Mouse (Mus musculus): Measurements from ENCODE around the gene Rps7. TPM values are rescaled to one million over a fixed set of nuclear protein-coding genes. Genes with fewer than 3 reads are reported as not detected.

The Rps7 gene
- polyA plus RNA-seq, 1 experiment, result 299 TPM

GRCm38 (mm10) chr12:28625407-28625806, 10.3 kb downstream of the Rps7 start:
- no peaks in the 10 kb centered on the region for H3K4me1 ChIP-seq (ENCODE audit: control insufficient read depth, insufficient read depth, insufficient read length, low read length)
- no peak overlapping the region for H3K27ac ChIP-seq (replicated peaks; ENCODE audit: low read depth, low read length)
- no peak overlapping the region for H3K4me3 ChIP-seq (ENCODE audit: insufficient read depth, low read depth, low read length)

- Histone ChIP-seq H3K27ac (replicated peaks; ENCODE audit: low read depth, low read length) (no peak overlapping the region), H3K4me3 (ENCODE audit: insufficient read depth, low read depth, low read length) (no peak overlapping the region), H3K4me1 (ENCODE audit: control insufficient read depth, insufficient read depth, insufficient read length, low read length) (no peaks in the 10 kb centered on the region)
Observed at GRCm38 (mm10) chr12:28624251-28624650, 11.5 kb downstream of the Rps7 start.

GRCm38 (mm10) chr12:28623195-28623594, 12.6 kb downstream of the Rps7 start, which contains the start of gene Colec11:
Gene Colec11 (minus strand): TSS chr12:28623377.
- no peaks in the 10 kb centered on the region for H3K4me1 ChIP-seq (ENCODE audit: control insufficient read depth, insufficient read depth, insufficient read length, low read length)
- H3K27ac ChIP-seq (replicated peaks; ENCODE audit: low read depth, low read length), result no peak within 1 kb of the TSS
- H3K4me3 ChIP-seq (ENCODE audit: insufficient read depth, low read depth, low read length), result no peak within 1 kb of the TSS

GRCm38 (mm10) chr12:28622641-28623040, 13.1 kb downstream of the Rps7 start:
- H3K4me1 ChIP-seq (ENCODE audit: control insufficient read depth, insufficient read depth, insufficient read length, low read length), result no peaks in the 10 kb centered on the region
- H3K4me3 ChIP-seq (ENCODE audit: insufficient read depth, low read depth, low read length), result no peak overlapping the region

GRCm38 (mm10) chr12:28622167-28622532, 13.6 kb downstream of the Rps7 start:
- Histone ChIP-seq H3K27ac (replicated peaks; ENCODE audit: low read depth, low read length) (no peak overlapping the region), H3K4me1 (ENCODE audit: control insufficient read depth, insufficient read depth, insufficient read length, low read length) (no peaks in the 10 kb centered on the region), H3K4me3 (ENCODE audit: insufficient read depth, low read depth, low read length) (no peak overlapping the region)

More at GRCm38 (mm10) chr12:28622641-28623040, 13.1 kb downstream of the Rps7 start:
- no peak overlapping the region for H3K27ac ChIP-seq (replicated peaks; ENCODE audit: low read depth, low read length)

GRCm38 (mm10) chr12:28621451-28622166, 14.1 kb downstream of the Rps7 start:
- Histone ChIP-seq H3K27ac (replicated peaks; ENCODE audit: low read depth, low read length) (no peak overlapping the region), H3K4me3 (ENCODE audit: insufficient read depth, low read depth, low read length) (no peak overlapping the region)

DNA sequence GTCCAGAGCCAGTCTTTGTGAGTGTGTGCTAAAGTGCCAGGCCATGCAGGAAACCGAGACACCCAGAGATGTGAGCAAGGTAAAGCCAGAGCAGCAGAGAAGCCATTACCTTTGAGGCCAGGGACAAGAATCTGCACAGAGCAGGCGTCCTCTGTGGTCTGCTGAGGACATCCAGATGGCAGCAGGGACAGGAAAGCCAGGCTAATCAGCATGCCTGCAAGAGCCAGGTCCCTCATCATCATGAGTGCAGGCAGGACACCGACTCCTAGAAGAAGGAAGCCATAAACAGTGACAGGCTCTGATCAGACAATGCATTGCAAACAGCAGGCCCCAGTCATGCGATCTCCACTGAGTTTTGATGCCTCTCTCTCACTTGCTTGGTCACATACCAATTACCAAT, 18.5 kb downstream of the Rps7 start:
- no peak overlapping the region for H3K4me3 ChIP-seq (ENCODE audit: insufficient read depth, low read depth, low read length)
- no peak overlapping the region for H3K27ac ChIP-seq (replicated peaks; ENCODE audit: low read depth, low read length)
- H3K4me1 ChIP-seq (ENCODE audit: control insufficient read depth, insufficient read depth, insufficient read length, low read length), result no peaks in the 10 kb centered on the region

More at GRCm38 (mm10) chr12:28621451-28622166, 14.1 kb downstream of the Rps7 start:
- H3K4me1 ChIP-seq (ENCODE audit: control insufficient read depth, insufficient read depth, insufficient read length, low read length), result no peaks in the 10 kb centered on the region

- Histone ChIP-seq H3K4me3 (ENCODE audit: insufficient read depth, low read depth, low read length) (no peak overlapping the region), H3K27ac (replicated peaks; ENCODE audit: low read depth, low read length) (no peak overlapping the region), H3K4me1 (ENCODE audit: control insufficient read depth, insufficient read depth, insufficient read length, low read length) (no peaks in the 10 kb centered on the region)
Observed at GRCm38 (mm10) chr12:28614401-28614800, 21.4 kb downstream of the Rps7 start.

GRCm38 (mm10) chr12:28612391-28612790, 23.4 kb downstream of the Rps7 start:
- no peaks in the 10 kb centered on the region for H3K4me1 ChIP-seq (ENCODE audit: control insufficient read depth, insufficient read depth, insufficient read length, low read length)
- no peak overlapping the region for H3K27ac ChIP-seq (replicated peaks; ENCODE audit: low read depth, low read length)
- no peak overlapping the region for H3K4me3 ChIP-seq (ENCODE audit: insufficient read depth, low read depth, low read length)

DNA sequence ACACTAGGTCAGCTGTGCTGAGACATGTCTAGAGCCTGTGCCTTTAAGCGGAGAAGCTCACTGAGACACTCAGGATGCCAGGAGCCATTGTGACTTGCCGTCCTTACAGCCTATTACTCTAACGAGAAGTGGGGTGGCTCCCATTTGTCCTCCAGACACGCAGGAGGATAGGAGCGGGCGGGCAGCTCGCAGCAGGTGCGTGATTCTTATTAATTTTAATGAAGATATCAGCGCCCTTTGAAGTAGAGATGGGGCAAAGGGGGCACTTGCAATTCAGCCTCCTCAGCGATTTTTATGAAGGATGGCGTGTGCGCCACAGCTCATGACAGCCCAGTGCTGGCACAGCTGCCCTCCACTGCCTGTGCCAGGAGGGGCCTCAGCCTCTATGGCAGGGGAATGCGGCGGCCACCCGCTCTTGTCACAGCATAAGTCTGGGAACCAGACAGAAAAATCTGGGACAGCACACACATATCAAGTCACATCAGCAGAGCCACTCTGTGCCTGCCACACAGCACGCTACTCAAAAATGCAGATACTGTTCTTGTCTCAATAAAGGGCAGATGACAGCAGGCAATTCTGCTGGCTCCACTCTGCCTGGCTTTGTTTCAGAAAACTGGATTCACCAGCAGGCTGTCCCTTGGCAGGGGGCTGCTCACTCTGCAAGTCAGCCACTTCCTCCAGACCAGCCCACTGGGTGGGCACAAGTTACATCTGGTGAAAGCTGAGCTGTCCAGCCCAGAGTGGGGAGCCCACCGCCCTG, 28.0 kb downstream of the Rps7 start:
- H3K4me3 ChIP-seq (ENCODE audit: insufficient read depth, low read depth, low read length), result no peak overlapping the region
- H3K4me1 ChIP-seq (ENCODE audit: control insufficient read depth, insufficient read depth, insufficient read length, low read length), result no peaks in the 10 kb centered on the region
- no peak overlapping the region for H3K27ac ChIP-seq (replicated peaks; ENCODE audit: low read depth, low read length)

DNA sequence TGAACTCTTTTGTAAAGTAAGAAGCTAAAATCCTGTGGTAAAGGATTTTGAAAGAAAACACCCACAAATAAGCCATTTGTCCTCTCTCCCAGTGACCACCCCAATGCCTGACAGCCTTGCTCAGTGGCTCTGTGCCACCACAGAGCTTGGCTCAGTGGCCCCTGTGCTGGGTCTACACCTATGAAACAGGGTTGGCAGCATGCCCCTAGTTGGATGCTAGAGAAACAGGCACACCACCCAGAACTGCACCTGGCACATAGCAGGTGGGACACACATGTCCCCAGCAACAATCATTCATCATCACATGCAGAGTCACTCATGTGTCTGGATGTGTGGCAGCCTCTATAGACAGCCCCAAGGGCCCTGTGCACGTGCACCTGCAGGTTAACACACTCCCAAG, 32.3 kb downstream of the Rps7 start:
- H3K4me1 ChIP-seq (ENCODE audit: control insufficient read depth, insufficient read depth, insufficient read length, low read length), result no peaks in the 10 kb centered on the region
- H3K27ac ChIP-seq (replicated peaks; ENCODE audit: low read depth, low read length), result no peak overlapping the region

DNA sequence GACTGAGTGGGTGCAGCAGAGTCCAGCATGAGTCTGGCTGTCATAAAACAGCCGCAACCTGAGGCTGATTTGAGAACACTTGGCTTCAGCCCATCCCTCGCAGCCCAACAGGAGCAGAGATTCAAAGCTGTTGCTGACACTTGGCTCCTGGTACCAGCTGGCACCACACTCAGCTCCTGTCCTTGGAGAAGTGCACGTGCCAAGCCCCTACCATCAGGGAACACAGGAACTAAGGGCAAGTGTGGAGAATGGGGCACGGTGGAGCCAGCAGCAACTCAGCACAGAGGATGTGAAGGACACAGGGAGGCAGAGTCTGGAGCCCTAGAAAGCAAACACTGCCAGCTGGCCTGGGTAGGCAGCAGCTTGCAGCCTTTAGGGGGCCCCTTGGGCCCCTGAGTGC, 33.5 kb downstream of the Rps7 start:
- H3K27ac ChIP-seq (replicated peaks; ENCODE audit: low read depth, low read length), result no peak overlapping the region
- no peak overlapping the region for H3K4me3 ChIP-seq (ENCODE audit: insufficient read depth, low read depth, low read length)
- no peaks in the 10 kb centered on the region for H3K4me1 ChIP-seq (ENCODE audit: control insufficient read depth, insufficient read depth, insufficient read length, low read length)

More for the DNA sequence above, 32.3 kb downstream of the Rps7 start:
- H3K4me3 ChIP-seq (ENCODE audit: insufficient read depth, low read depth, low read length), result no peak overlapping the region

- Histone ChIP-seq H3K4me3 (ENCODE audit: insufficient read depth, low read depth, low read length) (no peak overlapping the region), H3K4me1 (ENCODE audit: control insufficient read depth, insufficient read depth, insufficient read length, low read length) (no peaks in the 10 kb centered on the region), H3K27ac (replicated peaks; ENCODE audit: low read depth, low read length) (no peak overlapping the region)
Observed at GRCm38 (mm10) chr12:28598526-28598991, 37.2 kb downstream of the Rps7 start.

DNA sequence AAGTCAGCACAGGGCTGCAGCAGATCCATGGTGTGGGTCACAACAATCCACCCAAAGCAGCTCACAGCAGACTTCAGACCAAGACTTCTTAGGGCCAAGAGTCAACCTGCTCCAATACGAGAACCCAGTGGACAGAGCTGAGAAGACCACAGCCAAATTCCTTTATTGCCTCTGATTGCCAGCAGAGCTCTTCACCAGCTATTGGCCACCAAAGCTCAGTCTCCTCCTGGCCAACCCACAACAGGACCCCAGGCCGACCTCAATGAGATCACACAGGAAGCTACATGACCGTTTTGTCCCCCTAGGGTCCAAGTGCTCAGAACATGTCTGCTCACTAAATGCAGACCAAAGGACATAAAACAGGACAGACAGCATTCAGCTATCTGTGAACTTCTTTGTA, 37.6 kb downstream of the Rps7 start:
- Histone ChIP-seq H3K27ac (replicated peaks; ENCODE audit: low read depth, low read length) (no peak overlapping the region), H3K4me3 (ENCODE audit: insufficient read depth, low read depth, low read length) (no peak overlapping the region), H3K4me1 (ENCODE audit: control insufficient read depth, insufficient read depth, insufficient read length, low read length) (no peaks in the 10 kb centered on the region)

GRCm38 (mm10) chr12:28597699-28598098, 38.1 kb downstream of the Rps7 start:
- H3K27ac ChIP-seq (replicated peaks; ENCODE audit: low read depth, low read length), result no peak overlapping the region
- H3K4me3 ChIP-seq (ENCODE audit: insufficient read depth, low read depth, low read length), result no peak overlapping the region
- no peaks in the 10 kb centered on the region for H3K4me1 ChIP-seq (ENCODE audit: control insufficient read depth, insufficient read depth, insufficient read length, low read length)

- no peak overlapping the region for H3K4me3 ChIP-seq (ENCODE audit: insufficient read depth, low read depth, low read length)
- no peak overlapping the region for H3K27ac ChIP-seq (replicated peaks; ENCODE audit: low read depth, low read length)
- no peaks in the 10 kb centered on the region for H3K4me1 ChIP-seq (ENCODE audit: control insufficient read depth, insufficient read depth, insufficient read length, low read length)
Observed at GRCm38 (mm10) chr12:28596851-28597250, 38.9 kb downstream of the Rps7 start.
